Mouse (Mus musculus) cerebellum, adult 2 months (tissue): ENCODE data around the gene Grk5. TPM values are rescaled to one million over a fixed set of nuclear protein-coding genes. Genes with fewer than 3 reads are reported as not detected.

Experiments
- DNase-seq, 2 experiments: peaks; one replicate each; pipeline ENCODE4 v3.0.0; 2021
- H3K27ac ChIP-seq: fragments of 200-500 bp; 2 replicates; pipeline ENCODE4 v1.5.1; 2012; ENCODE audit warnings: low read length, control low read depth, inconsistent platforms; ENCODE audit not compliant: insufficient read depth
- H3K27me3 ChIP-seq: fragments of 200-500 bp; 2 replicates; pipeline ENCODE4 v1.6.1; 2012; ENCODE audit warnings: inconsistent platforms, mild to moderate bottlenecking, low read length, moderate library complexity; ENCODE audit not compliant: control insufficient read depth, insufficient read depth
- H3K4me1 ChIP-seq: fragments of 200-500 bp; 2 replicates; pipeline ENCODE4 v1.6.1; 2011; ENCODE audit warnings: low read length; ENCODE audit not compliant: control insufficient read depth, insufficient read depth
- H3K4me3 ChIP-seq: fragments of 200-500 bp; replicated peaks from 2 replicates; pipeline ENCODE3; 2011; ENCODE audit warnings: mild to moderate bottlenecking, low read depth, low read length, control low read depth; ENCODE audit not compliant: insufficient read depth
- CTCF ChIP-seq: fragments of 200-500 bp; IDR thresholded peaks from 2 replicates; pipeline ENCODE4 v1.5.1; 2011; ENCODE audit warnings: low read depth, mild to moderate bottlenecking, control low read depth, low read length, moderate library complexity, borderline replicate concordance; ENCODE audit not compliant: insufficient read depth
- POLR2A ChIP-seq: fragments of 200-500 bp; IDR thresholded peaks from 2 replicates; pipeline ENCODE4 v1.6.1; 2011; ENCODE audit warnings: low read length, control low read depth, borderline replicate concordance; ENCODE audit not compliant: insufficient read depth
- WGBS: fragments of 180-500 bp; shearing (Covaris S2); methylation state at CpG from one replicate; pipeline ENCODE4 v1.1.7; 2018; 5-methylcytosine and 5-hydroxymethylcytosine counted together
- polyA plus RNA-seq: library from polyadenylated mRNA; depleted of rRNA; stranded (reverse); fragments of >200 nt; gene quantifications from 2 replicates; pipeline ENCODE4 v1.2.3, GENCODE M21; 2012

The Grk5 gene
- polyA plus RNA-seq, 1 experiment, result 9.6 TPM

DNA sequence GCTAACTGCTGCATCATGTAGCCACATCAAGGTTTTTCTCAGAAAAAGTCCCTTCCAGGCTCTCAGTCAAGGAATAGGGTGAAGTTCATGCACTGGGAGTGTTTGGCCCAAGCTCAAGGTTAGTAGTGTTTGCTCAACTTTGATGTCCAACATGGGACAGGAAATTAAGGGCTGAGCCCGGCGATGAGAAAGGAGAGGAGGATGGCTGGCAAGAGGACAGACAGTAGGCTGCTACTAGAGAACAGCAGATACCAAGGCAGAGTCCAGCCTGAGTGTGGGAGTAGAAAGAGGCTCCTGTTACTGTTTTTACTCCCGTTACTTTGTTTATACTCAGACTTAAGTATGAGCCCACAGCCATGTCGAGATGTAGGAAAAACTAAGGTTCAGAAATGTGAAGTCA is 16.0 kb upstream of the Grk5 start:
- 18% methylated on average over 4 of the region's 4 CpGs for WGBS
- peak overlapping the region; percentile 53 for H3K4me3 ChIP-seq
- DNase-seq, result peak in 1 of 2 experiments; percentile 22
- H3K27ac ChIP-seq, result no peak overlapping the region
- H3K27me3 ChIP-seq, result no peaks in the 10 kb centered on the region
- H3K4me1 ChIP-seq, result no peaks in the 10 kb centered on the region
- no peak for TF ChIP-seq CTCF

DNA sequence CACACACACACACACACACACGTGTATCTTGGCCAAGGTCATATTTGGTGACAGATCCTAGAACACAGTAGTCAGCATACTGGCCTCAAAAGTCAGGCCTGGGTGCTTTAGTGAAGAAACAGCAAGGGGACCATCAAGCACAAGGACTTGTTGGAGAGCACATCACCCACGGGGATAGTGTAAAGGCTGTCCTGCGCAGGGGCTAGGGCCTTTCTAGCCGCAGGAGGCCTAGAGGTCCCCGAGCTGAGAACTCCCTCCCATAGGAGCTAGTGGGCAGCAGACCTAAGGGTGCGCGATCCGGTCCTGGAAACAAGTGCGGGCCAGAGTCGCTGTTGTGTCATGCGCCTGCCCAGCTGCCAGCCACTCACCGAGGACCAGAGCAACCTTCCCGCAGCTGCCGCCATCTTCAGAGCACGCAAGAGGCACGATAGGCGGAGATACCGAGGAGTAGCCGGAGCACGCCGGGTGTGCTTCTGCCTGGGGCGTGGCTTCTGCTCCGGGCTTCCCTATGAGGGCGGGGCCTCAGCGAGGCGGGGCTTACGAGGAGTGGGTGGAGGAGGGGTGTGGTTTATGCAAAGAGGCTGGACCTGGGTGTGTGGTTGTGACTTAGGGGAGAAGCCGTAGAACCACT is 15.4 kb upstream of the Grk5 start, which contains the start of gene Prdx3:
Gene Prdx3, minus strand, starts transcription at position 493 of the 631 bp plus-strand sequence.
- Histone ChIP-seq H3K27ac (peak within 1 kb of the TSS; percentile 23), H3K4me1 (no peaks in the 10 kb centered on the region), H3K4me3 (peak within 1 kb of the TSS; percentile 53), H3K27me3 (no peaks in the 10 kb centered on the region)
- no peak for TF ChIP-seq CTCF
- TF ChIP-seq POLR2A, result peak; percentile 75
- peak; percentile 96 for DNase-seq
- WGBS, result under 1% methylated on average over 28 of the region's 28 CpGs

DNA sequence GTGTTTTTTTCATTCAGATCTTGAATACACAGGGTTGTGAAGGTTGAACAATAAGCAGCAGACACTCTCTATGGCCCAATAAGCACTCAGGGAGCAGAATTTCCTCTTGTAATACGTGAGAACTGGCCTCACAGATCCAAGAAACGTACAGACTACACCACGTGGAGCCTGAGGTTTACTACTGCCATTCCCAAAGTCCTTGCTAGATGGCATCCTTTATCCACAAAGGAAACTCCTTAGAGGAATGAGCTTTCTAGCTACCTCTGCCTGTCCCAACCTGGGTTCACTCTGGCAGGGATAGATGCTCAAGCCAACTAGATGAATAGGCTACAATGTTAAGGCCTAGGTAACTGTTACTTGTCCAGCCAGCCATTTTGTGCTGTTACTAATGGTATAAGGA is 6.4 kb upstream of the Grk5 start:
- Histone ChIP-seq H3K4me1 (no peaks in the 10 kb centered on the region), H3K27me3 (no peaks in the 10 kb centered on the region), H3K27ac (no peak overlapping the region), H3K4me3 (no peak overlapping the region)
- TF ChIP-seq CTCF (peak; percentile 62), POLR2A (no peak)
- WGBS, result 8% methylated on average over 3 of the region's 3 CpGs
- DNase-seq, result peak; percentile 28 to 42

DNA sequence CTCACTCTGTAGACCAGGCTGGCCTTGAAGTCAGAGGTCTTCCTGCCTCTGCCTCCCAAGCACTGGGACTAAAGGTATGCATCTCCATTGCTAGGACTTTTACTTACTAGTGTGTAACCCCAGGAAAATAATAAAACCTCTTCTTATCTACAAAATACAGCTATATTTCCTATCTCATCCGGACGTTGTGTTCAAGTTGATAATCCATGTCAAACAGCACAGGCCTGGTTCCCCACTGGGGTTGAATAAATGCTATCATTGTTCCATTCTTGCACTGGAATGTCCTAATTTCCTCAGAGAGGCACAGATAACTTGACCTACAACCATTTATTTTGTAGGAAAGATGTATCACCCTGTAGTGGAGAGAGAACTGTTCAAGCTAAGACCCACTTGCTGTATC is 1.9 kb upstream of the Grk5 start:
- WGBS, result 84% methylated on average over 2 of the region's 2 CpGs
- DNase-seq, result no peak

DNA sequence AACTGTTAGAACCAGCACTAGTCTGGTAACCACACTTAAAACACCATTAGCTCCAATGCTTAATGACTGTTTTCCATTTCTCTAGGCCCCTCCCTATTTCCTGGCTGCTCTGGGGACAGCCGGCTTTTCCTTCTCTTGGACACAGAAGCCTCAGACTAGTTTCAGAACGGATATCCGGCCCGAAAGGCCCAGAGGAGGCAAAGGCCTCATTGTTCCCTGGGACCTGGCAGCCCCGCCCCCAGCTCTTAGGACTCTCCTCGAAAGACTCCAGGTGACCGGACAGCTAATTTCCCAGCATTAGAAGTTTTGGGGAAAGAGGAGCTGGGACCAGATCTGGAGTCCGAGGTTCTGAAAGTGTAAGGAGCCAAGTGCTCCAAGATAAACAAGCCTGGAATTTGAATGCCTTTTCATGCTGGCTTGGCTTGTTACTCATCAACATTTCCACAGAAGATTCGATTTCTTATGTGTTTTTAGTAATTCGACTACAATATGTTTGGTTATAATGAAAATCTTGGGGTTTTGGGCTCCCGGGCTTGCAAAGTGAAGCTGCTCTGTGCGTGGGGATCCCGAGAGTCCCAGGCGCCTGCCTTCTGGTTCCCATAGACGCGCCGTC is 342 bp upstream of the Grk5 start:
- peak; percentile 43 to 46 for DNase-seq

More for the DNA sequence above, 1.9 kb upstream of the Grk5 start:
- Histone ChIP-seq H3K27me3 (no peaks in the 10 kb centered on the region), H3K27ac (no peak overlapping the region), H3K4me3 (no peak overlapping the region), H3K4me1 (no peaks in the 10 kb centered on the region)
- TF ChIP-seq POLR2A, result no peak
- no peak for TF ChIP-seq CTCF

DNA sequence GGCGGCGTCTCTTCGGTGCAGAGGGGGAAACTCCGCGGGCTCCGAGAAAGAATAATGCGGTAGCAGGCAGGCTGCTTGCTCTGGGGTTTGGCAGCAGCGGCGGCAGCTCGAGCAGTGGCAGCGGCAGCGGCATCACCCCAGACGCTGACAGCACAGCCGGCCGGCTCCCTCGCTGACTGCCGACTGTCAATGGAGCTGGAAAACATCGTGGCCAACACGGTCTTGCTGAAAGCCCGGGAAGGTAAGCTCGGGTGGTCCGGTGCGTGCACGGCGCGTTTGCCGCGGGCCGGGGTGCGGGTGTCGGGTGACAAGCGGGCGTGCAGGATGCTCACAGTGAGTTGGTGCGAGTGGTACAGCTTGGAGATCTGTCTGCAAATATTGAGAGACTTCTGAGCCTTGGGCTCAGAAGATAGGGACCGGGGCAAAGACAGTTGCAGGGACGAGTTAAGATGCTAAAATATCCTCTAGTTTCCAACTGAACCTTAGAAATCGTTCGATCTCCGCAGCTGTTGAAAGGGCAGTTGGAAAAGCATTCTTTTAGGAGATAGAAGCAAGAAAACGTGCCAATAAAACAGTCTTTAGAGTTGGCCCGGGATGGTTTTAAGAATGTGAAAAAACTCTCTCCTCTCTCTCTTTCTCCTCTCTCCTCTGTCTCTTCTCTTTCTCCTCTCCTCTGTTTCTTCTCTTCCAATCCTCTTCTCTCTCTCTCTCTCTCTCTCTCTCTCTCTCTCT is 1.0 kb downstream of the Grk5 start:
- under 1% methylated on average over 41 of the region's 41 CpGs for WGBS
- H3K27ac ChIP-seq, result peak overlapping the region; percentile 68; the same call in 1 of the 2 replicates
- peak; percentile 20 to 79 for DNase-seq
- peak overlapping the region; percentile 61 for H3K4me3 ChIP-seq
- H3K4me1 ChIP-seq, result no peaks in the 10 kb centered on the region
- no peaks in the 10 kb centered on the region for H3K27me3 ChIP-seq
- TF ChIP-seq POLR2A (no peak), CTCF (no peak)

More for the DNA sequence above, 342 bp upstream of the Grk5 start:
- TF ChIP-seq CTCF (no peak; the same call in 1 of the 2 replicates), POLR2A (no peak)
- Histone ChIP-seq H3K4me1 (no peaks in the 10 kb centered on the region), H3K27me3 (no peaks in the 10 kb centered on the region), H3K27ac (no peak overlapping the region), H3K4me3 (peak overlapping the region; percentile 61)
- 13% methylated on average over 17 of the region's 17 CpGs for WGBS

DNA sequence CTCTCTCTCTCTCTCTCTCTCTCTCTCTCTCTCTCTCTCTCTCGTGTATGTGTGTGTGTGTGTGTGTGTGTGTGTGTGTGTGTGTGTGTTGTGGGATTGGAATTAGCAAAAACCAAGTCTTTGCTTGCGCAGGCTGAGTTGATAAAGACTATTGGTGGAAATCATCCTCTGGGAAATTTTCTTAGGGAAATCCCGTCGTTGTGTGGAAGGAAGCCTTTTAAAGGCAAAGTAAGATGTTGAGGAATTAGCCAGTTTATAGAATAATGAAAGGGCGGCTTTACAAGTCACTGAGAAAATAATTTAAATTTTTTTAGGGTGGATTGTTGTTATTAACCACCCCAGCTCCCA is 1.5 kb downstream of the Grk5 start:
- Histone ChIP-seq H3K4me3 (peak overlapping the region; percentile 22), H3K27ac (no peak overlapping the region; the same call in 1 of the 2 replicates), H3K4me1 (no peaks in the 10 kb centered on the region), H3K27me3 (no peaks in the 10 kb centered on the region)
- DNase-seq, result peak; percentile 34 to 39
- 7% methylated on average over 5 of the region's 5 CpGs for WGBS
- TF ChIP-seq CTCF (no peak), POLR2A (no peak)
